Mouse (Mus musculus): ENCODE measurements around the gene Actc1.

DNA sequence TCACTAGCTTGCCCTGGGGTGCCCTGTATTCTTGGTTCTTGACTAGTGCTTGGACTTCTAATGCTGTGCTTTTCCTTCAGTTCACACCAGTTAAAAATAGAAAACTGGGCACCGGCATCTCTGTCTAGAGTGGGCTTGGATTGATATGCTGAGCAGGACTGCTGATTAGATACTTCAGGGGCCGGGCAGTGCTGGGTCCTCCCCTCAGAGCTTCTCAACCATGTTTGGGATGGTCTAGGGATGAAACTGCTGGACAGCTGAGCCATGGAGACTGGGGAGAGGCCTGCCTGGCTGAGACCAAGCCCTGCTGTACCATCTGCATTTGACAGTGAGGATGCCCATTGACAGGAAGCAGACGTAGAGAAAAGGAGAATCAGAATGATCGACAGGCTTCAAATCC is 781 bp upstream of the Actc1 start:
- TF ChIP-seq CTCF (IDR thresholded peaks at IDR 0.05; ENCODE audit: low read depth) (no peak), EP300 (optimal IDR thresholded peaks at IDR 0.05) (no peak)

Data from stomach, postnatal 0 days (tissue).